ENCODE assay signal across 14 mouse cellular contexts in the genomic region with DNA sequence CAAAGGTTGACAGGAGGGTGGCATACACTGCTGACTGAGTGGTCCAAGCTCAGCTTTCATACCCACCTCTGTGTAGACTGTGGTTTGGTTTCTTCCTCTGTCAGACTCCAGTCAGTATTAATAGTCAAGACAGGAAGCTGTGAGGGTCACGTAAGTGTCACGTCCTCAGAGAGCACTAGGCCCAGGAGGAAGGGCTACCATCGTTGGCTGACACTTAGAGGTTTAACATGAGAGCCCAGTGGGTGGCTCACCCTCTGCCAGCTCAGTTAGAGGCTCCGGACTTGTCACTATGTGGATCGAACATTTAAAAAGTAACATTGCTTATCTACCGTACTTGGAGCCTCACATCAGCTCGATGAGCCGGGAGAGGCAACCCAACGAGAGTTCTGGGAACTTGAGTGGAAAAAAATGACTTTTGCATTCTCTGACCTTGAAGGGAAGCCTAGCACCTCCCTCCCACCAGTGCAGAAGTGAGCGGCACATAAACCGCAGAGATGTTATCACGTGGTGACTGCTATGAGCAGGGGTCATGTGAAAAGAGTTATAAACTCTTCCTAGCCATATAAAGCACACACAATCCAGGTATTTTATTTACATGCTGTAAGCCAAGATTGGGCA. TPM values are rescaled to one million over a fixed set of nuclear protein-coding genes. Genes with fewer than 3 reads are reported as not detected.
DNase-seq lines count a peak whose midpoint lies in the region; ATAC-seq and TF ChIP-seq lines count a peak whose summit lies in the region.
"Had no signal": no experiment of that assay in that cellular context is flagged by ENCODE, and none has a peak within 500 bp of the region (broad histone marks: within the 10 kb centered on the region; RNA-seq: fewer than 3 reads in every experiment).

No protein-coding gene starts in this region.

- WGBS in forebrain, embryonic 11.5 days: 88% methylated on average over 12 of the region's 12 CpGs
- 89% methylated on average over 12 of the region's 12 CpGs for WGBS in forebrain, embryonic 10.5 days
- 50% methylated on average over 12 of the region's 12 CpGs for WGBS in lung, adult 2 months

- TF ChIP-seq POLR2A in lung, adult 2 months (IDR thresholded peaks at IDR 0.05; ENCODE audit: borderline replicate concordance, extremely low read depth, low read depth, low read length): no peak

- no peaks in the 10 kb centered on the region for H3K4me1 ChIP-seq in forebrain, embryonic 11.5 days (replicated peaks; ENCODE audit: control insufficient read depth, insufficient read depth, low read length)
- H3K4me1 ChIP-seq in forebrain, embryonic 10.5 days: no peaks in the 10 kb centered on the region
- no peaks in the 10 kb centered on the region; the same call in 1 of the 2 replicates for H3K4me1 ChIP-seq in lung, adult 2 months (ENCODE audit: control insufficient read depth, insufficient read depth, low read length)
- H3K4me1 ChIP-seq: limb, embryonic 15.5 days had no signal

- H3K4me3 ChIP-seq in forebrain, embryonic 11.5 days (ENCODE audit: low read depth, low read length): no peak overlapping the region
- H3K4me3 ChIP-seq in forebrain, embryonic 10.5 days: no peak overlapping the region
- no peak overlapping the region for H3K4me3 ChIP-seq in lung, adult 2 months (replicated peaks; ENCODE audit: extremely low read depth, low read depth, low read length)
- H3K4me3 ChIP-seq: limb, embryonic 15.5 days had no signal

- H3K27me3 ChIP-seq in forebrain, embryonic 11.5 days (ENCODE audit: control insufficient read depth, insufficient read depth, low read length): no peaks in the 10 kb centered on the region
- no peaks in the 10 kb centered on the region for H3K27me3 ChIP-seq in forebrain, embryonic 10.5 days (ENCODE audit: poor library complexity, severe bottlenecking)
- H3K27me3 ChIP-seq: limb, embryonic 15.5 days had no signal

- TF ChIP-seq CTCF in lung, adult 2 months (IDR thresholded peaks at IDR 0.05; ENCODE audit: insufficient read depth, low read length): no peak

- no peak for ATAC-seq in forebrain, embryonic 11.5 days (replicated peaks; ENCODE audit: low FRiP score)
- peak; percentile 41 for ATAC-seq in granulocyte monocyte progenitor cell, adult 5-6 weeks (replicated peaks; ENCODE audit: poor library complexity, severe bottlenecking)
- peak; percentile 22; the same call in 1 of the 2 replicates for ATAC-seq in neutrophil, adult 5-6 weeks (ENCODE audit: extremely low read depth, insufficient number of reproducible peaks, low FRiP score, poor library complexity, severe bottlenecking)
- ATAC-seq: forebrain, embryonic 14.5 days had no signal

- no peak overlapping the region for H3K9ac ChIP-seq in forebrain, embryonic 11.5 days (ENCODE audit: low read length)
- H3K9ac ChIP-seq: limb, embryonic 15.5 days had no signal

- H3K36me3 ChIP-seq in forebrain, embryonic 11.5 days (ENCODE audit: control insufficient read depth, insufficient read depth, low read length): no peaks in the 10 kb centered on the region
- H3K36me3 ChIP-seq in forebrain, embryonic 10.5 days (replicated peaks): no peaks in the 10 kb centered on the region
- H3K36me3 ChIP-seq: limb, embryonic 15.5 days had no signal

- no peaks in the 10 kb centered on the region for H3K9me3 ChIP-seq in forebrain, embryonic 11.5 days (ENCODE audit: control insufficient read depth, low read length)
- H3K9me3 ChIP-seq in forebrain, embryonic 10.5 days: no peaks in the 10 kb centered on the region
- H3K9me3 ChIP-seq: limb, embryonic 15.5 days had no signal

- peak; percentile 34 for DNase-seq in forebrain, embryonic 11.5 days (ENCODE audit: low spot score)
- no peak for DNase-seq in forebrain, embryonic 10.5 days (ENCODE audit: extremely low spot score, low spot score)
- DNase-seq in ovary, adult 18-20 months (ENCODE audit: low spot score): peak; percentile 29
- no peak for DNase-seq in ovary, postnatal 10 days (ENCODE audit: low spot score)
- DNase-seq in lung, adult 2 months: no peak
- DNase-seq in Muller cell, postnatal 12 days (ENCODE audit: inconsistent ontology term): no peak
- DNase-seq: cerebellum, adult 11-12 months; kidney, adult 11 months had no signal

- no peak overlapping the region for H3K27ac ChIP-seq in forebrain, embryonic 11.5 days (ENCODE audit: low read depth, low read length)
- H3K27ac ChIP-seq in forebrain, embryonic 10.5 days: no peak overlapping the region
- H3K27ac ChIP-seq: limb, embryonic 15.5 days had no signal

- no peak overlapping the region for H3K4me2 ChIP-seq in forebrain, embryonic 11.5 days (ENCODE audit: low read depth, low read length, severe bottlenecking)
- H3K4me2 ChIP-seq: limb, embryonic 15.5 days had no signal

RNA-seq across cellular contexts. Expression of a gene that starts 1.5 kb away (rescaled TPM):
- not detected in 2 replicates for polyA plus RNA-seq in forebrain, embryonic 11.5 days (2014; fragmentation: Nextera tagmentation; extraction: Ambion mirVana)
- 0.37 and 0.62 TPM in 2 replicates for polyA plus RNA-seq in forebrain, embryonic 10.5 days (2016; fragmentation: Nextera tagmentation; extraction: Ambion mirVana)
- total RNA-seq in granulocyte monocyte progenitor cell, adult 5-6 weeks (2014; fragmentation: Nextera tagmentation): 5.9 and 9.9 TPM in 2 replicates
- 13.4 and 15.6 TPM in 2 replicates for total RNA-seq in granulocyte monocyte progenitor cell, adult 5-6 weeks (2017)
- total RNA-seq in neutrophil, adult 5-6 weeks (2017): 1.1 and 6.1 TPM in 2 replicates
- 2.0 and 2.4 TPM in 2 replicates for polyA plus RNA-seq in lung, adult 2 months (2012; rRNA removed)

RNA-seq across cellular contexts. Expression of a gene that starts 49.5 kb away (rescaled TPM):
- polyA plus RNA-seq in forebrain, embryonic 11.5 days (2014; fragmentation: Nextera tagmentation; extraction: Ambion mirVana): 0.16 TPM in 1 of 2 replicates, not detected in the other
- not detected in 2 replicates for polyA plus RNA-seq in forebrain, embryonic 10.5 days (2016; fragmentation: Nextera tagmentation; extraction: Ambion mirVana)
- not detected in 2 replicates for total RNA-seq in granulocyte monocyte progenitor cell, adult 5-6 weeks (2014; fragmentation: Nextera tagmentation)
- not detected in 2 replicates for total RNA-seq in granulocyte monocyte progenitor cell, adult 5-6 weeks (2017)
- not detected in 2 replicates for total RNA-seq in neutrophil, adult 5-6 weeks (2017)
- not detected in 2 replicates for polyA plus RNA-seq in lung, adult 2 months (2012; rRNA removed)
- polyA plus RNA-seq: embryonic facial prominence, embryonic 11.5 days; forebrain, embryonic 14.5 days; limb, embryonic 15.5 days; neural tube, embryonic 14.5 days had no signal

Comparison
In these comparisons a context has a peak if more than half of its experiments do, and no peak if none do; other contexts are left out.
1. DNase-seq: peak in forebrain, embryonic 11.5 days (single experiment) and ovary, adult 18-20 months (single experiment); none in forebrain, embryonic 10.5 days (single experiment), ovary, postnatal 10 days (single experiment), lung, adult 2 months (single experiment) and Muller cell, postnatal 12 days (single experiment).